Mouse (Mus musculus) cortical plate, adult 2 months (tissue): ENCODE results near the gene Ehd1. TPM values are rescaled to one million over a fixed set of nuclear protein-coding genes. Genes with fewer than 3 reads are reported as not detected.

ENCODE experiments used
- H3K27ac ChIP-seq: fragments of 200-500 bp; 2 replicates; pipeline ENCODE4 v1.5.1; 2012; ENCODE audit warnings: low read length, control low read depth, inconsistent platforms; ENCODE audit not compliant: insufficient read depth
- H3K4me1 ChIP-seq: fragments of 200-500 bp; 2 replicates; pipeline ENCODE4 v1.6.1; 2011; ENCODE audit warnings: low read length; ENCODE audit not compliant: control insufficient read depth, insufficient read depth
- H3K4me3 ChIP-seq: fragments of 200-500 bp; 2 replicates; pipeline ENCODE4 v1.5.1; 2011; ENCODE audit warnings: mild to moderate bottlenecking, low read length, control low read depth; ENCODE audit not compliant: insufficient read depth
- CTCF ChIP-seq: fragments of 200-500 bp; IDR thresholded peaks from 2 replicates; pipeline ENCODE4 v1.5.1; 2011; ENCODE audit warnings: mild to moderate bottlenecking, control low read depth, low read length; ENCODE audit not compliant: insufficient read depth; ENCODE audit errors: extremely low read depth
- POLR2A ChIP-seq: fragments of 200-500 bp; IDR thresholded peaks from 2 replicates; pipeline ENCODE4 v1.6.1; 2011; ENCODE audit warnings: mild to moderate bottlenecking, low read length, control low read depth; ENCODE audit not compliant: insufficient read depth; ENCODE audit errors: extremely low read depth
- polyA plus RNA-seq: library from polyadenylated mRNA; depleted of rRNA; stranded (reverse); fragments of >200 nt; gene quantifications from 2 replicates; pipeline ENCODE4 v1.2.3, GENCODE M21; 2012

The Ehd1 gene
- polyA plus RNA-seq, 1 experiment, result 48.2 TPM

DNA sequence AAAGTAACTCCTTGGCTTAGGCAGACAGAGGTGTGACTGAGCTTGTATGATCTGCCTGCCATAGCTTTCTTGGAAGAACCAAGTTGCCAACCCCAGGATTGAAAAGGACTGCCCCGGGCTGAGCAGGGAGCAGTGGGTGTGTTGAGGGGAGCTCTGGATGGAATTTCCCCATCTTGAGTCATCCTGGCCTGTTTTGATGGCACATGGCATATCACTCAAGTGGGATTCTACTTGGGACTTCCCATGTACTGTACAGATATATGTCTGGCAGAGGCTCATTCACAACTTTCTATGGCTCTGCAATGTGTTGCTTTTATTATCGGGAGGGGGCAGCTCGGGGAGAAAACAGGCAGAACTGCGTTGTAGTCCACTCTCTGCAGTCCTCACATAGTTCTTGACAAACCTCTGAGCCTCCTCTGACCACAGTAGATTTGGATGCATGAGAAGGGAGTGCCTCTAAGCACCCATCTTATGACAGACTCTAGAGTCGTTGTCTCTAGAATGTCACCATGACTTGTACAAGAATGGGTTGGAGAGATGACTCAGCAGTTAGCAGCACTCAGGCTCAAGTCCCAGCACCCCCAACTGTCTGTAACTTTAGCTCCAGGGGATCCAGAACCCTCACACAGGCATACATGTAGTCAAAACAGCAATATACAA lies 20.2 kb downstream of the Ehd1 start:
- Histone ChIP-seq H3K4me3 (no peak overlapping the region), H3K27ac (no peak overlapping the region), H3K4me1 (no peaks in the 10 kb centered on the region)
- TF ChIP-seq POLR2A (no peak), CTCF (no peak)

DNA sequence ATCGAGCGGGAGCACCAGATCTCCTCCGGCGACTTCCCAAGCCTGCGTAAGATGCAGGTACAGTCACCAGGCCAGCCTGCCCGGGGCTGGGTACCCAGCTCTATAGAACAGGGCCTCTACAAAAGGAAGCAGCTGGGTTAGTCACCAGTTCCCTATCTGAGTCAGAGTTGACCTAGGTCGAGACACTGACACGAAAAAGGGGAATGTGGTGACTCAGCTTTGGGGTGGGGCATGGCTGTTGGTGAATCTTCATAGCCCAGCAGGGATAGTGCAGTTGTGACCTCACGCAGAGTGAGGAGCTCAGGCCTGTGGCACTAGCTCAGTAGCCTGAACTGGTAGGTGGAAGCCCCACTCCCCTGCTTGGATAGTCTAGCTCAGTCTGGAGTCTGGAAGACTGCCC lies 21.1 kb downstream of the Ehd1 start:
- H3K4me1 ChIP-seq, result no peaks in the 10 kb centered on the region
- H3K27ac ChIP-seq, result no peak overlapping the region
- no peak overlapping the region for H3K4me3 ChIP-seq
- TF ChIP-seq CTCF (no peak), POLR2A (no peak)

DNA sequence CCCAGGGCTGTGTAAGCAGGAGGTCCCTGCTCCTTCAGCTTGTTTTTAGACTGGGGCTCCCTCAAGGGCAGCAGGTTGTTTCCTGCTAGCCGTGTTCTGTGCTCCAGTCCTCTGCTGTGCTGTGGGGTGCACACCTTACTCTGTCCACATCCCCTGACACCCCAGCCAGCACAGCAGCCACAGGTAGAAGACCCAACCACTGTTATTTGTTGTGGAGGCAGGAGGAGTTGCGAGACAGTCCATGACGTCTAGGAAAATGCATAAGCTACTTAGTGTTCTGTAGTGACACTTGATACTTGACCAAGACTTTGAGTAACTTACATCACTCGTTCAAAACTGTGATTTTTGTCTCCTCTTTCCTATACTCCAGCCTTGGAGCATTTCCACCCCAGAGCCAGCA lies 22.5 kb downstream of the Ehd1 start:
- Histone ChIP-seq H3K4me1 (no peaks in the 10 kb centered on the region), H3K4me3 (no peak overlapping the region), H3K27ac (no peak overlapping the region)
- no peak for TF ChIP-seq CTCF

DNA sequence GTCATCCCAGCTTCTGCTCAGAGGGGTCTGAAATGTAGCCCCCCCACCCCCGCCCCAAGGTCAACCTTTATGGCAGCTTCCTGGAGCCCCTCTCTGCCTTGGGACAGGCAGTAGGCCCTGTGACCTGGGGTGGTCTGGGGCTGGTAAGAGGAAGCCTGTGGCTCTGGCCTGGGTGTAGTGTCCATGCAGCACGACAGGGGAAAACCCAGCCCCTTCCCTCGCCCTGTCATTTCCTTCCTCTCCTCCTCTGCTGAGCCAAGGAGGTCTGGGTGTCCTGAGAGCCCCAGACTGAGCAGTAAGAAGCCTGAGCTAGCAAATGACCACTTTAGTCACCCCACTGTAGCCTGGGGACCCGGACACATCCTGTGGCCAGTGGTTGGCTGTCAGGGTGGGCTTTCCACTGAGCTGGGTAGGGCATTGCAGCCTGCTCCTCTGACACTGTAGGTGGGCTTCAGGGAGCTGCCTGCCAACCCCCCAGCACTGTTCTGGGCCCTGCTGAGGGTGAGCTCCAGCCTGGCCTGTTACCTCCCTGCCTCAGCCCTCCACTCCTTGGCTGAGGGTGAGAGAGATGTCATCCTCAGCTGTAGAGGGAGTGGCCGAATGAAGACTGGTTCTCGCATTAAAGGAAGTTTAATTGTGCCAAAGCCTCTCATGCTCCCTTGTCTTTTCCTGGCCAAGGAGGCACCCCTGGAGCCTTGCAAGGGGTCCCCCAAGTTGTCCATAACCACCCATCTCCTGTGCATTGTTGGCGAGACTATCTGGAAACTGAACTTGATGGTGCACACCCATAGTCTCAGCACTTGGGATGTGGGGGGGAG lies 23.1 kb downstream of the Ehd1 start:
- Histone ChIP-seq H3K4me3 (no peak overlapping the region), H3K4me1 (no peaks in the 10 kb centered on the region), H3K27ac (peak overlapping the region; percentile 42; the same call in 1 of the 2 replicates)
- TF ChIP-seq POLR2A (no peak), CTCF (no peak)

DNA sequence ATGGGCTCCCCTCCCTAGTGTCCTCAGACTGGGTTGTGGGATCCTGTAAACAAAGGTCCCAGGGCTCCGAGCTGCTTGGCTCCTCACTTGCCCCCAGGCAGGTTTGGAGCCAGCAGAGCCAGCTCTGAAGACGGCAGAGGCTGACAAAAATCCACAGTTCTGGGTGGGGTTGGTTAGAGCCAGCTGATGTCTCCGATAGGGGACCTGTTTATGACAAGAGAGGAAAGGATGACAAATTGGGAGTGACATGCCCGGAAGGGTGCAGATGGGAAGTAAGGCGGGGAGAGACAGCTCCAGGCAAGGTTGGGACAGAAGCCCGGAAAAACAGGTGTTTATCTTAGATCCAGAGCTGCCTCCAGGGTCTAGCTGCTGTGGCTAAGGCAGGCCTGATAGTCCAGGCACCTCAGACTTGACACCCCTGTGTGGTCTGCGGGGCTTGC lies 23.9 kb downstream of the Ehd1 start:
- H3K4me1 ChIP-seq, result no peaks in the 10 kb centered on the region
- no peak overlapping the region for H3K27ac ChIP-seq
- H3K4me3 ChIP-seq, result no peak overlapping the region
- TF ChIP-seq CTCF (no peak), POLR2A (no peak)

DNA sequence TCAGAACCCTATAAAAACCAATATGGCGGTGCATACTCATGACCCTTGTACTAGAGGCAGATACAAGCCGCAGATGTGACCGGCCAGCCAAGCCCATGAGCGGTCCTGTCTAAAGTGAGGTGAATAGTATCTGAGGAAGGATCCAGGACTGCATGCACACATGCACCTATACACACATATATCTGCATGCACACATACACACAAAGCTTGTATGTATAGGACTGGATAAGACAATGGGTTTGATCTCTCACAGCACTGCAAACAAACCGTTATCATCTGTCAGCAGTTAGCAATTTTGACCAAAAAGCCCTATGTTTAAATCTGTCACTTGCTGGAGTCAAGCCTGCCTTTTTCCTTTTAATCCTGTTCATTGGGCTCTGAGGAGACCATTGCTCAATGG lies 25.6 kb downstream of the Ehd1 start:
- TF ChIP-seq CTCF (no peak), POLR2A (no peak)
- Histone ChIP-seq H3K4me3 (no peak overlapping the region), H3K4me1 (no peaks in the 10 kb centered on the region), H3K27ac (no peak overlapping the region)

DNA sequence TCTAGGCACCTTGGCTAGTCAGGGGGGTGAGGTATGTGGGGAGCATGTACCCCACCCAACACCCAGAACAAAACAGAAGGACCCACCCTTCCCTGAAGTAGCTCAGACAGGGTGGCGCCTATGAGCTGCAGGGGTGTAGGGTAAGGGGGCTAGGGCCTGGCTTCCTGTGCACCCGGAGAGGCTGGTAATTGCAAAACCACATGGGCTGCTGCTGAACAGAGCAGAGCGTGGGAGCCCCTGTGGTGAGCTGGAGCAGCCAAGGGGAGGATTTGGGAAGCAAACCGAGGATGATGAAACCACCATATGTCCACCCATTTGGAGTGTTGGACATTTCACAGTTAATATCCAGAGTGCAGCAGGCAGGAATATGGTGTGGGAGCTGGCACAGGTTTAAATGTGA lies 26.0 kb downstream of the Ehd1 start:
- no peak overlapping the region for H3K4me3 ChIP-seq
- no peak for TF ChIP-seq CTCF
- no peak for TF ChIP-seq POLR2A
- H3K4me1 ChIP-seq, result no peaks in the 10 kb centered on the region
- no peak overlapping the region for H3K27ac ChIP-seq

DNA sequence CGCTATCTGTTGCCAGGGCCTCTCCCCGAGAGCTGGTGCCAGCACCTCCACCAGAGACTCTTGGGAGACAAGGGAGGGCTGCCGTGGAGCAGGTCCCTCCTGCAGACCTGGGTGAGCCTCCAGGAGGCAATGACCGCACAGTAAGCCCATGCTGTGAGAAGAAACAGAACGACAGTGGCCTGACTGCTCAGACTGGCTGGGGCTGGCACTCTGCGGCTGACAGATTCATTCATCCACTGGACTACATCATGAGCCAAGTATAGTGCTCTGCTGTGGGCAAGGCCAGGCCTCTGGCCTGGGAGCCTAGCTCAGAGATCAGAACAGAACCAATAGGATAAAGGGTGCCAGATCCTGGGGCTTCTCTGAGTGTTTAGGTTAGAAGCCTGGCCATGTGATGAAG lies 27.3 kb downstream of the Ehd1 start:
- H3K27ac ChIP-seq, result no peak overlapping the region
- TF ChIP-seq CTCF, result no peak
- no peak for TF ChIP-seq POLR2A
- H3K4me3 ChIP-seq, result no peak overlapping the region
- no peaks in the 10 kb centered on the region for H3K4me1 ChIP-seq

DNA sequence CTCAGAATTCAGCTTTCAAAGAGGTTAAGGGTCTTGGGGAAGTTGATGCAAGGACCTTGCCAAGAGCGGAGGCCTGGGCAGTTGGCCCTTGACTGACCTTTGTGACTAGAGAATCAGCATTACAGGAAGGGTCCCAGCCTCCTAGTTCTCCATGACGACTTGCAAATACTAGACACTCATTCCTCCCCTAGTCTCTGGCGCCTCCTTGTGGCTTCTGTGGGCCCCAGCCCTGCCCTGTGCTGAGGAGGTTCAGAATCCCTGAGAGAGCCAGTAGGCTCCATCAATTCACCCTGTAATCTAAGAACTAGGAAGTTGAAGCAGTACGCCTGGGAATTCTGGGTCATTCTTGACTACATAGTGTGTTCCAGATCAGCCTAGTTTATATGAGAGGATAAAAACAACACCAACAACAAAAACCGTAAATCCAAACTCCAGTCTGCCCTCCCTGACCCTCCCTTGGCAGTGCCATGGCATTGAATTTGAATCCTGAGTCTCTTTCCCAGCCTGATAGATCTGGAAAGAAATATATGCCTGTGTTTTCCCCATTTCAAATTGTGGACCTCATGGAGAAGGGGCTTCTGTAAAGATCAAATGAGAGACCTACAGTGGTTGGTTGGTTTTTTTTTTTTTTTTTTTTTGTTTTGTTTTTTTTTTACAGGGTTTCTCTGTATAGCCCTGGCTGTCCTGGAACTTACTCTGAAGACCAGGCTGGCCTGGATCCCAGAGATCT lies 28.4 kb downstream of the Ehd1 start:
- H3K27ac ChIP-seq, result no peak overlapping the region
- H3K4me1 ChIP-seq, result no peaks in the 10 kb centered on the region
- no peak overlapping the region for H3K4me3 ChIP-seq
- no peak for TF ChIP-seq POLR2A
- TF ChIP-seq CTCF, result peak; percentile 95
